Mouse (Mus musculus) hindbrain, embryonic 16.5 days (tissue): Measurements from ENCODE around the gene Tmem126a. TPM values are rescaled to one million over a fixed set of nuclear protein-coding genes. Genes with fewer than 3 reads are reported as not detected.

Experiments
- ATAC-seq: fragments of 200-750 bp; cut with Nextera tagmentation; 2 replicates; pipeline ENCODE4 v1.8.0; 2017; ENCODE audit warnings: moderate TSS enrichment, moderate library complexity
- H3K27ac ChIP-seq: fragments of 300-500 bp; sonication (generic); 2 replicates; pipeline ENCODE4 v1.5.1; 2014; ENCODE audit warnings: low read depth, mild to moderate bottlenecking, control low read depth, low read length, moderate library complexity
- H3K27me3 ChIP-seq: fragments of 300-500 bp; sonication (generic); replicated peaks from 2 replicates; pipeline ENCODE4 v1.6.1; 2014; ENCODE audit warnings: low read length; ENCODE audit not compliant: control insufficient read depth, insufficient read depth
- H3K36me3 ChIP-seq: fragments of 300-500 bp; sonication (generic); 2 replicates; pipeline ENCODE4 v1.6.1; 2014; ENCODE audit warnings: mild to moderate bottlenecking, low read length, moderate library complexity, mixed read lengths; ENCODE audit not compliant: control insufficient read depth, insufficient read depth
- H3K4me1 ChIP-seq: fragments of 300-500 bp; sonication (generic); 2 replicates; pipeline ENCODE4 v1.6.1; 2014; ENCODE audit warnings: low read depth, low read length; ENCODE audit not compliant: control insufficient read depth, insufficient read depth
- H3K4me2 ChIP-seq: fragments of 300-500 bp; sonication (generic); 2 replicates; pipeline ENCODE4 v1.6.1; 2014; ENCODE audit warnings: mild to moderate bottlenecking, low read length, control low read depth, moderate library complexity
- H3K4me3 ChIP-seq: fragments of 300-500 bp; sonication (generic); 2 replicates; pipeline ENCODE4 v1.5.1; 2014; ENCODE audit warnings: mild to moderate bottlenecking, low read length, control low read depth, moderate library complexity
- H3K9ac ChIP-seq: fragments of 300-500 bp; sonication (generic); 2 replicates; pipeline ENCODE4 v1.6.1; 2014; ENCODE audit warnings: low read depth, mild to moderate bottlenecking, control low read depth, low read length, moderate library complexity
- H3K9me3 ChIP-seq: fragments of 300-500 bp; sonication (generic); 2 replicates; pipeline ENCODE4 v1.6.1; 2014; ENCODE audit warnings: mild to moderate bottlenecking, low read length, moderate library complexity; ENCODE audit not compliant: control insufficient read depth
- WGBS: fragments of 180-500 bp; shearing (Covaris S2); extraction: QIAGEN DNeasy Blood & Tissue Kit; methylation state at CpG from one replicate; pipeline ENCODE4 v1.1.7; 2014; 5-methylcytosine and 5-hydroxymethylcytosine counted together
- polyA plus RNA-seq: library from polyadenylated mRNA; unstranded; fragments of >200 nt; fragmentation: Nextera tagmentation; extraction: Ambion mirVana; gene quantifications from 2 replicates; pipeline ENCODE4 v1.2.1, GENCODE M21; 2015

Tmem126a gene
- polyA plus RNA-seq, 1 experiment from 2014 or later, result 136 TPM

- 33% methylated on average over 7 of the region's 7 CpGs for WGBS
- H3K36me3 ChIP-seq, result no peaks in the 10 kb centered on the region; the same call in 1 of the 2 replicates
- H3K4me3 ChIP-seq, result peak overlapping the region; percentile 77
- H3K9ac ChIP-seq, result peak overlapping the region; percentile 90
- peaks cover 10% of the 10 kb centered on the region for H3K4me1 ChIP-seq
- peak overlapping the region; percentile 96; the same call in 1 of the 2 replicates for H3K27ac ChIP-seq
- H3K4me2 ChIP-seq, result peak overlapping the region; percentile 72
- H3K27me3 ChIP-seq, result no peaks in the 10 kb centered on the region
- H3K9me3 ChIP-seq, result no peaks in the 10 kb centered on the region
- no peak for ATAC-seq
Measured at GRCm38 (mm10) chr7:90456149-90456844, 732 bp downstream of the Tmem126a start.

GRCm38 (mm10) chr7:90444206-90444605 lies 12.8 kb downstream of the Tmem126a start:
- Histone ChIP-seq H3K27me3 (no peaks in the 10 kb centered on the region), H3K4me2 (peak overlapping the region; percentile 98), H3K4me1 (peaks cover 5% of the 10 kb centered on the region), H3K27ac (no peak overlapping the region), H3K4me3 (peak overlapping the region; percentile 98), H3K9ac (peak overlapping the region; percentile 99), H3K9me3 (no peaks in the 10 kb centered on the region), H3K36me3 (peaks cover 2% of the 10 kb centered on the region; the same call in 1 of the 2 replicates)
- no peak for ATAC-seq
- WGBS, result 0% methylated on average over 6 of the region's 6 CpGs

- ATAC-seq, result peak; percentile 68
- Histone ChIP-seq H3K27ac (peak overlapping the region; percentile 99), H3K36me3 (no peaks in the 10 kb centered on the region), H3K9ac (peak overlapping the region; percentile 99), H3K27me3 (no peaks in the 10 kb centered on the region), H3K9me3 (no peaks in the 10 kb centered on the region), H3K4me3 (peak overlapping the region; percentile 98), H3K4me2 (peak overlapping the region; percentile 98), H3K4me1 (peaks cover 5% of the 10 kb centered on the region)
- under 1% methylated on average over 101 of the region's 123 CpGs for WGBS
Measured at GRCm38 (mm10) chr7:90443101-90444091, 13.6 kb downstream of the Tmem126a start.

GRCm38 (mm10) chr7:90442518-90443080 lies 14.4 kb downstream of the Tmem126a start, which contains the start of gene Crebzf:
TSS of gene Crebzf (plus strand) at chr7:90442729.
- no peaks in the 10 kb centered on the region for H3K27me3 ChIP-seq
- no peaks in the 10 kb centered on the region for H3K9me3 ChIP-seq
- peak within 1 kb of the TSS; percentile 99 for H3K9ac ChIP-seq
- H3K36me3 ChIP-seq, result no peaks in the 10 kb centered on the region
- peak within 1 kb of the TSS; percentile 98 for H3K4me2 ChIP-seq
- peak within 1 kb of the TSS; percentile 98 for H3K4me3 ChIP-seq
- H3K27ac ChIP-seq, result peak within 1 kb of the TSS; percentile 99
- peaks cover 5% of the 10 kb centered on the region for H3K4me1 ChIP-seq
- WGBS, result under 1% methylated on average over 50 of the region's 54 CpGs
- peak; percentile 98 for ATAC-seq

GRCm38 (mm10) chr7:90442070-90442469 lies 15.0 kb downstream of the Tmem126a start:
- H3K27me3 ChIP-seq, result no peaks in the 10 kb centered on the region
- H3K4me3 ChIP-seq, result peak overlapping the region; percentile 98
- no peaks in the 10 kb centered on the region for H3K36me3 ChIP-seq
- WGBS, result 3% methylated on average over 4 of the region's 4 CpGs
- no peaks in the 10 kb centered on the region for H3K9me3 ChIP-seq
- peaks cover 5% of the 10 kb centered on the region for H3K4me1 ChIP-seq
- ATAC-seq, result peak; percentile 9; the same call in 1 of the 2 replicates
- peak overlapping the region; percentile 66 for H3K4me2 ChIP-seq
- peak overlapping the region; percentile 99 for H3K27ac ChIP-seq
- peak overlapping the region; percentile 60 for H3K9ac ChIP-seq

- Histone ChIP-seq H3K27me3 (no peaks in the 10 kb centered on the region), H3K9ac (no peak overlapping the region), H3K36me3 (no peaks in the 10 kb centered on the region), H3K4me3 (no peak overlapping the region), H3K27ac (no peak overlapping the region), H3K9me3 (no peaks in the 10 kb centered on the region), H3K4me1 (no peaks in the 10 kb centered on the region; the same call in 1 of the 2 replicates), H3K4me2 (no peak overlapping the region)
- no peak for ATAC-seq
- WGBS, result 95% methylated on average over 4 of the region's 4 CpGs
Measured at GRCm38 (mm10) chr7:90440044-90440443, 17.0 kb downstream of the Tmem126a start.

- Histone ChIP-seq H3K36me3 (no peaks in the 10 kb centered on the region), H3K27me3 (no peaks in the 10 kb centered on the region), H3K4me1 (peaks cover 2% of the 10 kb centered on the region), H3K27ac (no peak overlapping the region), H3K4me3 (no peak overlapping the region), H3K4me2 (no peak overlapping the region), H3K9me3 (no peaks in the 10 kb centered on the region), H3K9ac (no peak overlapping the region)
- no peak for ATAC-seq
Measured at GRCm38 (mm10) chr7:90432221-90432620, 24.8 kb downstream of the Tmem126a start.

GRCm38 (mm10) chr7:90427006-90427405 lies 30.0 kb downstream of the Tmem126a start:
- Histone ChIP-seq H3K27me3 (no peaks in the 10 kb centered on the region), H3K4me3 (peak overlapping the region; percentile 51), H3K4me1 (peaks cover 6% of the 10 kb centered on the region), H3K36me3 (no peaks in the 10 kb centered on the region), H3K27ac (no peak overlapping the region), H3K4me2 (peak overlapping the region; percentile 87), H3K9ac (peak overlapping the region; percentile 65; the same call in 1 of the 2 replicates), H3K9me3 (no peaks in the 10 kb centered on the region)
- 72% methylated on average over 9 of the region's 9 CpGs for WGBS
- ATAC-seq, result no peak
